Mouse (Mus musculus) embryonic facial prominence, embryonic 14.5 days (tissue): ENCODE data around the gene Spred1. TPM values are rescaled to one million over a fixed set of nuclear protein-coding genes. Genes with fewer than 3 reads are reported as not detected.

Experiments
- ATAC-seq: fragments of 200-750 bp; cut with Nextera tagmentation; 2 replicates; pipeline ENCODE4 v1.8.0; 2017; ENCODE audit warnings: low read depth, moderate number of reproducible peaks, moderate TSS enrichment
- DNase-seq: peaks from one replicate; pipeline ENCODE4 v3.0.0-alpha.2; 2015; ENCODE audit warnings: low spot score
- H3K27ac ChIP-seq: fragments of 300-500 bp; sonication (generic); replicated peaks from 2 replicates; pipeline ENCODE4 v1.5.1; 2014; ENCODE audit warnings: low read depth, mild to moderate bottlenecking, low read length, moderate library complexity
- H3K27me3 ChIP-seq: fragments of 300-500 bp; sonication (generic); replicated peaks from 2 replicates; pipeline ENCODE4 v1.6.1; 2014; ENCODE audit warnings: low read length; ENCODE audit not compliant: control insufficient read depth, insufficient read depth
- H3K36me3 ChIP-seq: fragments of 300-500 bp; sonication (generic); 2 replicates; pipeline ENCODE4 v1.6.1; 2014; ENCODE audit warnings: low read length, mixed read lengths; ENCODE audit not compliant: control insufficient read depth, insufficient read depth
- H3K4me1 ChIP-seq: fragments of 300-500 bp; sonication (generic); 2 replicates; pipeline ENCODE4 v1.6.1; 2014; ENCODE audit warnings: antibody characterized with exemption, low read length; ENCODE audit not compliant: control insufficient read depth, insufficient read depth
- H3K4me2 ChIP-seq: fragments of 300-500 bp; sonication (generic); 2 replicates; pipeline ENCODE4 v1.6.1; 2014; ENCODE audit warnings: low read depth, mild to moderate bottlenecking, low read length, moderate library complexity, mixed read lengths
- H3K4me3 ChIP-seq: fragments of 300-500 bp; sonication (generic); 2 replicates; pipeline ENCODE4 v1.5.1; 2014; ENCODE audit warnings: low read depth, mild to moderate bottlenecking, low read length
- H3K9ac ChIP-seq: fragments of 300-500 bp; sonication (generic); 2 replicates; pipeline ENCODE4 v1.6.1; 2014; ENCODE audit warnings: low read depth, mild to moderate bottlenecking, low read length, moderate library complexity, mixed read lengths
- H3K9me3 ChIP-seq: fragments of 300-500 bp; sonication (generic); 2 replicates; pipeline ENCODE4 v1.6.1; 2016; ENCODE audit warnings: low read length; ENCODE audit not compliant: control insufficient read depth
- WGBS: fragments of 180-500 bp; shearing (Covaris S2); extraction: QIAGEN DNeasy Blood & Tissue Kit; methylation state at CpG from one replicate; pipeline ENCODE4 v1.1.7; 2014; 5-methylcytosine and 5-hydroxymethylcytosine counted together
- polyA plus RNA-seq: library from polyadenylated mRNA; unstranded; fragments of >200 nt; fragmentation: Nextera tagmentation; extraction: Ambion mirVana; gene quantifications from 2 replicates; pipeline ENCODE4 v1.2.1, GENCODE M21; 2014

The Spred1 gene
- polyA plus RNA-seq: 26.6 and 27.5 TPM in 2 replicates

DNA sequence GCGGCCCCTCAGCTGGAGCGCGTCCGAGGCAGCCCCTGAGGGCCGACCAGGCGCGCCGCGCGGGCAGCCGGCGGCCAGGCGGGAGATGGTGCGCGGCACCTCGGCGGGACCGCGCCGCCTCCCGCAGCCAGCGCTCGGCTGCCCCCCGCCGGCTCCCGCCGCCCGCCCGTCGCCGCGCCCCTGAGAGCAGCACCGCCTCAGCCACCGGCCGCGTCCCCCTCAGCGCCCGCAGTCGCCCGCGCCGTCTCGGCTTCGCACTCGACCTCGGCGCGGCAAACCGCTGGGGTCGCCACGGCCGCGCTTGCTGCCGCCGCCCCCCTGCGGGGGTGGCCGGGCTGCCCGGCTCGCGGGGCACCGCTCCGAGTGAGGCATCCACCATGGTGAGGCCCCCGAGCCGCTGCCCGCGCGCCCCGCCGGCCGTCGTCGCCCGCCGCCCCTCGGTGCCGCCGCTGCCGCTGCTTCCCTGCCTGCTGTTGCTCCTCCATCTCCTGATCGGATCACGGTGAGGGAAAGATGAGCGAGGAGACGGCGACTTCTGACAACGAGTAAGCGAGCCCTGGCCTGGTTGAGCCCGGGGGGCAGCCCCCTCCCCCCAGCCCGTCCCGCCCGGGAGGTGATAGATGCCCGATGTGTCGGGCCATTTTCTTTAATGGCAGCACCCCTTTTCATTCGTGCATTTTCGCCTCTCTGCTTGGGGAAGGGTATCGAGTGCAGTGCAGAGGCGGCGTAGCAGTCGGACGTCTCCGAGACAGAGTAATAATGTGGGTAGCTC lies at the start of gene Spred1:
Gene Spred1 (plus strand): TSS at position 163 of the 772 bp plus-strand sequence.
- Histone ChIP-seq H3K4me2 (peak within 1 kb of the TSS; percentile 76), H3K9me3 (no peaks in the 10 kb centered on the region), H3K9ac (peak within 1 kb of the TSS; percentile 99), H3K27me3 (no peaks in the 10 kb centered on the region), H3K36me3 (no peaks in the 10 kb centered on the region), H3K27ac (peak within 1 kb of the TSS; percentile 100), H3K4me3 (peak within 1 kb of the TSS; percentile 94), H3K4me1 (peaks cover 17% of the 10 kb centered on the region)
- peak; percentile 36 for DNase-seq
- peak; percentile 53 for ATAC-seq
- WGBS: under 1% methylated on average over 18 of the region's 99 CpGs

- no peak overlapping the region for H3K9ac ChIP-seq
- H3K36me3 ChIP-seq: no peaks in the 10 kb centered on the region
- no peaks in the 10 kb centered on the region for H3K4me1 ChIP-seq
- no peaks in the 10 kb centered on the region for H3K9me3 ChIP-seq
- H3K27me3 ChIP-seq: no peaks in the 10 kb centered on the region
- H3K4me3 ChIP-seq: no peak overlapping the region
- H3K27ac ChIP-seq: no peak overlapping the region
- ATAC-seq (no peak), DNase-seq (no peak)
- 76% methylated on average over 3 of the region's 3 CpGs for WGBS
- H3K4me2 ChIP-seq: no peak overlapping the region
These were observed 49.6 kb upstream of the Spred1 start for GRCm38 (mm10) chr2:117071596-117071995.

GRCm38 (mm10) chr2:117078711-117079110 lies 42.5 kb upstream of the Spred1 start:
- Histone ChIP-seq H3K9ac (no peak overlapping the region), H3K36me3 (no peaks in the 10 kb centered on the region), H3K4me1 (0 out of 2 replicates have a peak, but pooled peaks cover 6% of the 10 kb centered on the region), H3K4me2 (no peak overlapping the region), H3K4me3 (no peak overlapping the region), H3K9me3 (no peaks in the 10 kb centered on the region), H3K27ac (no peak overlapping the region), H3K27me3 (no peaks in the 10 kb centered on the region)
- ATAC-seq (no peak), DNase-seq (no peak)
- WGBS: 68% methylated on average over 2 of the region's 2 CpGs

- Histone ChIP-seq H3K9ac (no peak overlapping the region), H3K4me2 (no peak overlapping the region), H3K36me3 (no peaks in the 10 kb centered on the region), H3K27me3 (no peaks in the 10 kb centered on the region), H3K4me1 (0 out of 2 replicates have a peak, but pooled peaks cover 6% of the 10 kb centered on the region), H3K27ac (no peak overlapping the region), H3K9me3 (no peaks in the 10 kb centered on the region), H3K4me3 (no peak overlapping the region)
- DNase-seq (no peak), ATAC-seq (no peak)
- WGBS: 68% methylated on average over 5 of the region's 5 CpGs
These were observed 41.6 kb upstream of the Spred1 start for GRCm38 (mm10) chr2:117079621-117080020.

- Histone ChIP-seq H3K9me3 (no peaks in the 10 kb centered on the region), H3K36me3 (no peaks in the 10 kb centered on the region), H3K9ac (no peak overlapping the region), H3K27me3 (no peaks in the 10 kb centered on the region), H3K4me1 (no peaks in the 10 kb centered on the region), H3K27ac (no peak overlapping the region), H3K4me3 (no peak overlapping the region), H3K4me2 (no peak overlapping the region)
- 62% methylated on average over 12 of the region's 12 CpGs for WGBS
- ATAC-seq: 0 out of 2 replicates have a peak, but pooled peaks have one; percentile 12
- peak; percentile 73 for DNase-seq
These were observed 35.0 kb upstream of the Spred1 start for GRCm38 (mm10) chr2:117086002-117086765.

DNA sequence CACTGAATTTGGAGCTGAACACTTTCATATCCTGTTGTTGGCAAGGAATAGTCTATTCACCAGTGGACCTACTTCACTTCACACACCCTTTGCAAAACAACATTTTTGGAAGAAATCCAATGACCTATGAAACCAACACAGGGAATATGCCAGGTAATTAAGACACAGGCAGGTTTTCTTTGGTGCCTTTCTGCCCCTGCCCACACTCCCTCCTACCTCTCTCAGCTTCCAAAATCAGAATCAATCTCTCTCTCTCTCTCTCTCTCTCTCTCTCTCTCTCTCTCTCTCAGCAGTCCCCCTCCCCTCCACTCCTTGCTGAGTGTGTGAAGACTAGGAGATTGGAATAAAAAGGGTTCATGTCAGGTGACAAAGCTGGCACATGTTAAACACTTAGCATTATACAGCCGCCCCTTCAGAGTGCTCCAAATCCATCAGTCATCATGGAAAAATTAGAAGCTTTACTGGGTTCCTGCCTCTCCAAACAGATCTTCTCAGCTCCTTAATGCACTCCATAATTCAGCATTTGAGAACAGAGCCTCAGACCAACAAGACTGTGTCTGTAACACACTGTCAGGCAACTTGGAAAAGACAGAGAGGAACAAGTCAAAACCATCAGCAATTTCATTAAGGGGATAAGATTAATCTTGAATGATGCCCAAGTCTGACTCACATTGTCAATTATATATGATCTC lies 34.3 kb upstream of the Spred1 start:
- no peaks in the 10 kb centered on the region for H3K27me3 ChIP-seq
- H3K4me1 ChIP-seq: no peaks in the 10 kb centered on the region
- DNase-seq (peak; percentile 46), ATAC-seq (peak; percentile 18; the same call in 1 of the 2 replicates)
- no peak overlapping the region for H3K9ac ChIP-seq
- no peaks in the 10 kb centered on the region for H3K9me3 ChIP-seq
- no peak overlapping the region for H3K27ac ChIP-seq
- WGBS: 45% methylated on average over 1 of the region's 1 CpGs
- H3K4me2 ChIP-seq: no peak overlapping the region
- H3K36me3 ChIP-seq: no peaks in the 10 kb centered on the region
- H3K4me3 ChIP-seq: no peak overlapping the region

DNA sequence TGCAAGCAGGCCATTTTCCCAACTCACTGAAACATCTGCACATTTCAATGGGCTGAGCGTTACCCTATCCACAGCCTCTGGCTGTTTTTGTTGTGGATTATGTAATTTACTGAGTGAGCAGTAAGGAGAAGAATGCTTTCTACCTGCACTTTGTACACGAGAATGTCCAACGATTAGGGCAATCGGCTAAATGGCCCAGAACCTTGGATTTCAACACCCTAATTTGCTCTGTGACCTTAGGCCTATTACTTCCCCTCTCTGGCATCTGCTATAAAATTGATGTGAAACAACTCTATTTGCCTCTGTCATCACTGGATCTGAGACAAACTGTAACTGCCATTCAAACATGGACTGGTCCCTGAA lies 33.7 kb upstream of the Spred1 start:
- Histone ChIP-seq H3K4me2 (no peak overlapping the region), H3K27me3 (no peaks in the 10 kb centered on the region), H3K36me3 (no peaks in the 10 kb centered on the region), H3K4me1 (no peaks in the 10 kb centered on the region), H3K27ac (no peak overlapping the region), H3K4me3 (no peak overlapping the region), H3K9ac (no peak overlapping the region), H3K9me3 (no peaks in the 10 kb centered on the region)
- ATAC-seq (peak; percentile 12; the same call in 1 of the 2 replicates), DNase-seq (no peak)
- WGBS: 26% methylated on average over 4 of the region's 4 CpGs

GRCm38 (mm10) chr2:117089482-117089881 lies 31.7 kb upstream of the Spred1 start:
- 87% methylated on average over 1 of the region's 1 CpGs for WGBS
- no peak overlapping the region for H3K9ac ChIP-seq
- ATAC-seq (no peak), DNase-seq (no peak)
- H3K36me3 ChIP-seq: no peaks in the 10 kb centered on the region
- no peaks in the 10 kb centered on the region for H3K27me3 ChIP-seq
- no peak overlapping the region for H3K27ac ChIP-seq
- H3K9me3 ChIP-seq: no peaks in the 10 kb centered on the region
- no peak overlapping the region for H3K4me3 ChIP-seq
- 0 out of 2 replicates have a peak, but pooled peaks cover 3% of the 10 kb centered on the region for H3K4me1 ChIP-seq
- H3K4me2 ChIP-seq: no peak overlapping the region
